Mouse (Mus musculus): ENCODE results near the gene Cyp2d22. TPM values are rescaled to one million over a fixed set of nuclear protein-coding genes. Genes with fewer than 3 reads are reported as not detected.

Cyp2d22 gene
- polyA plus RNA-seq (2014; fragmentation: Illumina TruSeq; extraction: RNeasy Lipid Tissue Mini Kit (QIAGEN cat#74804)): 16.5 TPM

GRCm38 (mm10) chr15:82379871-82380713 lies at the start of gene Cyp2d22:
TSS of gene Cyp2d22 (minus strand) at chr15:82380260.

GRCm38 (mm10) chr15:82406981-82407380 lies 26.9 kb upstream of the Cyp2d22 start, which contains the start of gene Cyp2d10:
TSS of gene Cyp2d10 (minus strand) at chr15:82407195.

GRCm38 (mm10) chr15:82393922-82394321 lies 13.9 kb upstream of the Cyp2d22 start, which contains the start of gene Cyp2d11:
TSS of gene Cyp2d11 (minus strand) at chr15:82394022.

GRCm38 (mm10) chr15:82354126-82354945 lies 25.7 kb downstream of the Cyp2d22 start, which contains the start of gene Ndufa6:
TSS of gene Ndufa6 (minus strand) at chr15:82354322.

GRCm38 (mm10) chr15:82338593-82339112 lies 41.4 kb downstream of the Cyp2d22 start, which contains the start of the genes Naga, Pheta2 and Smdt1:
TSS of gene Naga (minus strand) at chr15:82338925.
TSS of gene Pheta2 (plus strand) at chr15:82338942.
TSS of gene Smdt1 (plus strand) at chr15:82338959.

Other genes starting within 250 kb of the Cyp2d22 start
- 9.6 TPM for gene Srebf2, start 233.1 kb downstream of the Cyp2d22 start, polyA plus RNA-seq (2014; fragmentation: Illumina TruSeq; extraction: RNeasy Lipid Tissue Mini Kit (QIAGEN cat#74804))
- not detected for gene Shisa8, start 167.4 kb downstream of the Cyp2d22 start, polyA plus RNA-seq (2014; fragmentation: Illumina TruSeq; extraction: RNeasy Lipid Tissue Mini Kit (QIAGEN cat#74804))
- gene Tnfrsf13c, start 155.9 kb downstream of the Cyp2d22 start, polyA plus RNA-seq (2014; fragmentation: Illumina TruSeq; extraction: RNeasy Lipid Tissue Mini Kit (QIAGEN cat#74804)): not detected
- 2.6 TPM for gene Cenpm, start 135.5 kb downstream of the Cyp2d22 start, polyA plus RNA-seq (2014; fragmentation: Illumina TruSeq; extraction: RNeasy Lipid Tissue Mini Kit (QIAGEN cat#74804))
- not detected for gene 1500009C09Rik, start 127.9 kb downstream of the Cyp2d22 start, polyA plus RNA-seq (2014; fragmentation: Illumina TruSeq; extraction: RNeasy Lipid Tissue Mini Kit (QIAGEN cat#74804))
- gene Sept3, start 105.4 kb downstream of the Cyp2d22 start, polyA plus RNA-seq (2014; fragmentation: Illumina TruSeq; extraction: RNeasy Lipid Tissue Mini Kit (QIAGEN cat#74804)): 0.63 TPM
- gene Wbp2nl, start 81.3 kb downstream of the Cyp2d22 start, polyA plus RNA-seq (2014; fragmentation: Illumina TruSeq; extraction: RNeasy Lipid Tissue Mini Kit (QIAGEN cat#74804)): not detected
- 20.9 TPM for gene Naga, start 41.3 kb downstream of the Cyp2d22 start, polyA plus RNA-seq (2014; fragmentation: Illumina TruSeq; extraction: RNeasy Lipid Tissue Mini Kit (QIAGEN cat#74804))
- gene Pheta2, start 41.3 kb downstream of the Cyp2d22 start, polyA plus RNA-seq (2014; fragmentation: Illumina TruSeq; extraction: RNeasy Lipid Tissue Mini Kit (QIAGEN cat#74804)): 2.2 TPM
- gene Smdt1, start 41.3 kb downstream of the Cyp2d22 start, polyA plus RNA-seq (2014; fragmentation: Illumina TruSeq; extraction: RNeasy Lipid Tissue Mini Kit (QIAGEN cat#74804)): 16.3 TPM
- gene Ndufa6, start 25.9 kb downstream of the Cyp2d22 start, polyA plus RNA-seq (2014; fragmentation: Illumina TruSeq; extraction: RNeasy Lipid Tissue Mini Kit (QIAGEN cat#74804)): 257 TPM
- gene Cyp2d11, start 13.8 kb upstream of the Cyp2d22 start, polyA plus RNA-seq (2014; fragmentation: Illumina TruSeq; extraction: RNeasy Lipid Tissue Mini Kit (QIAGEN cat#74804)): not detected
- not detected for gene Cyp2d10, start 26.9 kb upstream of the Cyp2d22 start, polyA plus RNA-seq (2014; fragmentation: Illumina TruSeq; extraction: RNeasy Lipid Tissue Mini Kit (QIAGEN cat#74804))
- not detected for gene Cyp2d9, start 53.2 kb upstream of the Cyp2d22 start, polyA plus RNA-seq (2014; fragmentation: Illumina TruSeq; extraction: RNeasy Lipid Tissue Mini Kit (QIAGEN cat#74804))
- gene Cyp2d12, start 174.8 kb upstream of the Cyp2d22 start, polyA plus RNA-seq (2014; fragmentation: Illumina TruSeq; extraction: RNeasy Lipid Tissue Mini Kit (QIAGEN cat#74804)): not detected
- not detected for gene Cyp2d34, start 240.7 kb upstream of the Cyp2d22 start, polyA plus RNA-seq (2014; fragmentation: Illumina TruSeq; extraction: RNeasy Lipid Tissue Mini Kit (QIAGEN cat#74804))

Data from ovary, adult 10 weeks (tissue).